Mouse (Mus musculus): Measurements from ENCODE around the gene Trim80.

Trim80 gene

DNA sequence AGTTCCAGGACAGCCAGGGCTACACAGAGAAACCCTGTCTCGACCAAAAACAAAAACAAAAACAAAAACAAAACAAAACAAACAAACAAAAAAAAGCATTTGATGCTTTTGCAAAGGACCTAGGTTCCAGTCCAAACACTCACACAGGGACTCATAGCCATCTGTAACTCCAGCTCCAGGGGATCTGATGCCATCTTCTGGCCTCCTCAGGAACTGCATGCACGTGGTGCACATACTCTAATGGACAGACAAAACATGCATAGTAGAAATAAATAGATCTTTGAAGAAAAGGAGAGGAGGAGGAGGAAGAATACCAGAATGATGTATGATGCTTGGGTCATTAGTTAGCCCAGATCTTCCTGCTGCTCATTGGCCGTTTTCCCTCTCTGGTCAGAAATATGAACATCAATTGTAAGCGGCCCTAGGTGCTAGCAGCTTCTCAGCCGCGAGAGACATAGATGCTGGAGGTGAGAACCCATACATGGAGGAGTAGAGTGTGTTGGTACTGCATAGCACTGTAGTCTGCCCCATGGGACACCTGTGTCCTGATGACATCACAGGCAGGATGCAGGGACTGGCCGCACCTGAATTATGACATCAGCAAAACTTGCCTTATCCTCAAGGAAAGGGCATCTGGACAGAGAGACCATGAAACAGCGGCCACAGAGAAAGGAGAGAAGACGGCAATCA, at the start of gene Trim80:
Gene Trim80, plus strand, starts transcription at position 640 of the 690 bp plus-strand sequence.
- DNase-seq: no peak

DNA sequence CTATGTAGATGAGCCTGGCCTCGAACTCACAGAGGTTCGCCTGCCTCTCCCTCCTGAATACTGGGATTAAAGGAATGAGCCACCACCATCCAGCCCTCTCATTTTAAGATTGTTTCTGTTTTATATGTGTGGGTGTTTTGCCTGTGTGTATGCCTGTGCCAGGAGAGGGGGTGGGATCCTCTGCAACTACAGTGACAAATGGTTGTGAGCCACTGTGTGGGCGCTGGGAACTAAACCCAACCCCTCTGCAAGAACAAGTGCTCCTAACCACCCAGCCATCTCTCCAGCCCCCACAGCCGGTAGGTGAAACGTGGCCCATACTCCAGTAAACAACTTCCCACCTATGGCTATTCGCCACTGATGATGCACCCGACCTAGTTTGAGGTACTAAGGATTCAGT, 49.0 kb upstream of the Trim80 start:
- no peak for DNase-seq

DNA sequence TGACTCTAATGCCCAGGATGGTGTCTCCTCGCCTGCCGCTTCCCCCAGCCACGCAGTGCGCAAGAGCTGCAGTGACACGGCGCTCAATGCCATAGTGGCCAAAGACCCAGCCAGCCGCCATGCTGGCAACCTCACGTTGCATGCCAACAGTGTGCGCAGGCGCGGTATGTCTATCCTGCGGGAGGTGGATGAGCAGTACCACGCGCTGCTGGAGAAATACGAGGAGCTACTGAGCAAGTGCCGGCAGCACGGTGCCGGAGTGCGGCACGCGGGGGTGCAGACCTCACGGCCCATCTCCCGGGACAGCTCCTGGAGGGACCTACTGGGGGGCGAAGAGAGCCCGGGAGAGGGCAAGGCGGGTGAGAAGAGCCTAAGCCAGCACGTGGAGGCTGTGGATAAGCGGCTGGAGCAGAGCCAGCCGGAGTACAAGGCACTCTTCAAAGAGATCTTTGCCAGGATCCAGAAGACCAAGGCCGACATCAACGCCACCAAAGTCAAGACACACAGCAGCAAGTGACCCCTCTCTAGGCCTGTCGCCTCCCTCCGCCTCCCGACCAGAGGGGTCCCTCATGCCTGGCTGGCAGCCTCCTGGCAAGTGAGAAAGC, 46.5 kb upstream of the Trim80 start:
- no peak for DNase-seq

DNA sequence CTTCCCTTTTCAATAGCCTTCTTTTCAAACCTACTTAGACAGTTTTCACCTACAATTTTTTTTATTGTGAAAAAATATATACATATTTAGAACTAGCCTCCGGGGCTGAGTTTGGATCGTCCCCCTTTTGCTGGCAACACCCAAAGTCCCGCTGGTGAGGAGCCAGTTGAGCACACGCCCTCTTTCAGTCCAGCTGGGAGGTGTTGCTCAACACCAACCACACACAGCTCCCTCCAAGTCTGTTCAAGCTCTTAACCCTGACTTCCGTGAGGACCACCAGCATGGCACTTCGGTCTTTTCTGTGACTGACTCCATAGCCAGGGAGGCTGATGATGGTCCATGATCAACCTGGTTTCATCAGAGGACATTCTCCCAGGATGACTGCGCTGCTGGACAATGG, 42.3 kb upstream of the Trim80 start:
- DNase-seq: no peak

DNA sequence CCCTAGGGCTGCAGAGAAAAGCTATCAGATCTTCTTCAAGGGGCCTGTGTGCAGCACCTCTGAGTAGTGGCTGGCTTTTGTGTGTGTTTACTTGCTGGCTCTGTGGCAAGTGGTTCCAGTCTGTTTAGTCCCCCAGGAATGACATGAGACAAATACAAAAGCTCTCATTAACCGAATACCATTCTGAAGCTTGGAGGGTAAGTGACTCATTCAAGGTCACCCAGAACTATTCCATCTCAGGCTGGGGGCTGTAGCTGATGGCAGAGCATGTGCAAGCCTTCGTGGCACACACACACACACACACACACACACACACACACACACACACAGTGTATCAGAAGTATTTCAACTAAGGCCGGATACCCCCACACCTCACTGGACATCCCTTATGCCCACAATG, 40.2 kb upstream of the Trim80 start:
- DNase-seq: no peak

DNA sequence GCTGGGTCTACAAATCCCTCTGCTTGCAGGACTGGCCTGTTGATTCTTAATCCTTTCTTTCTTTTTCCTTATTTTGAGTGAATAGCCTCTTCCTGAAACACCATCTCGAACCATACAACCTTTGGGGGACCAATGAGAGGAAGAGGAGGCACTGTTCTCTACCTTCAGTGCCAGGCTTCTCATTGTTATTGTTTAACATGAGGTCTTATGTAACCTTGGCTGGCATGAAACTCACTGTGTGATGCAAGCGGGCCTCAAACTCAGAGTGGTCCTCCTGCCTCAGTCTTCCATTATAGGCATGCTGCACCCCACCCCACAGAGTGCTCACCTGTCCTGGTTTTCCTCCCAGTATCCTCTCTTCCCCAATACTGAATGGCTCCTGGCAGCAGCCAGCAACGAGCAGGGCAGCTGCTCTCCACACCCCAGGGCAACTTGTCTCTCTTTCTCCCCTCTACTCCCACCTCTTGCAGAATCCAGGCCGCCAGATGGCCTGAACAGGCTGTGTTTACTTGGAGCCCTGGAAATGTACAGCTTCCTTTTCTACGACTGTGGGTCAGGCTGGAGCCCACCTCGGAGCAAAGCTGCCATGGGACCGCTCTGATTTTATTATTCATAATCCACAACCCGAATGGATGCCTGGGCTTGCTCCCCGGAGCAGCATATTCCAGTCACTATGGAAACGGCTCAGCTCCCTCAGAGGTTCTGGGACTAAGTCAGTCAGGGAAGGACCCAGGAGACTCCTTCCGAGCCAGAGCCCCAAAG, 39.5 kb upstream of the Trim80 start:
- no peak for DNase-seq

DNA sequence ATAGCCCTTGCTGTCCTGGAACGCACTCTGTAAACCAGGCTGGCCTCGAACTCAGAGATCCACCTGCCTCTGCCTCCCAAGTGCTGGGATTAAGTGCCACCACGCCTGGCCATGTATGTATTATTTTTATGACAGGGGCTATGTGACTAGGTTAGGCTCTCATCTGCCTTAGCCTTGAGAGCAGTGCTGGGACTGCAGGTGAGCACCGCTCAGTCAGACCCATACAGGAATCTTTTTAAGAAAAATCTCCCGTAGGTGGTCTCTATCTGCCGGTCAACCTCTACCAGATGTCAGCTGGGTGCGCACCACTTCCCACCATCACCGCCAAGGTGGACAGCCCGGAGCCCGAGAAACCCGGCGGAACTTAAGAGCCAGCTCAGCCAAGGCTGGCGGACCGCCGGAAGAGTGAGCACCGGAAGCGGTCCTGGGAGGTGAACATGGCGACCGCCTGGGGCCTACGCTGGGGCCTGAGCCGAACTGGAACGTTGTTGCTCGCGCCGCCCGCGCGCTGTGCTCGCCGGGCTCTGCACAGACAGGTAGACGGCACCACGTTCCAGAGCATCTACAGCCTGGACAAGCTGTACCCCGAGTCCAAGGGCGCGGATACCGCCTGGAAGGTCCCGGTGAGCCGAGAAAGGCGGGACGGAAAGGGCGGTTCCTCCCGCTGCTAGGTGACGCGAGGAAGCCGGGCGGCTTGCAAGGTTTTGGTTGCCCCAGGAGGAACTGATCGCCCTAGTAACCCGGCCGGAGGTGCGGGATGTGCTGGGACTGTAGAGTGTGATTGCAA, 36.8 kb upstream of the Trim80 start, which contains the start of gene Mrpl58:
Gene Mrpl58, plus strand, starts transcription at position 415 of the 787 bp plus-strand sequence.
- DNase-seq: peak; percentile 95

DNA sequence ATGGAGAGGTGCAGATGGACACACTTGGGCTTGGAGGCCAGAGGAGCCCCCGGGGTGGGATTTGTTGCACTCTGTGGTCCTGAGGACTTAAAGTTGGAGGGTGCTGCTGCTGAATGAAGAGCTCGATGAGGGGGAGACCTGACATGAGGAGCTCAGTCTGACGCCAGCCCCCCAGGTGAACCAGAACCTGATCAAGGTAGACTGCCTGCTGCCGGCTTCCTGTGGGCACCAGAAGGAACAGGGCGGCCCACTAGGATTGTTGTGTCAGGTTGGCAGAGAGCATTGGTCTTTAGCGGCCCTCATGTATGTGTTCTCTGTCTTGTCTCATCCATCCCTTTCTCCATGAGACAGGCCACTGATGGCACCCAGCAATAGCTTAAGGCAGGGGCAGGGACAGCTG, 34.6 kb upstream of the Trim80 start:
- no peak for DNase-seq

DNA sequence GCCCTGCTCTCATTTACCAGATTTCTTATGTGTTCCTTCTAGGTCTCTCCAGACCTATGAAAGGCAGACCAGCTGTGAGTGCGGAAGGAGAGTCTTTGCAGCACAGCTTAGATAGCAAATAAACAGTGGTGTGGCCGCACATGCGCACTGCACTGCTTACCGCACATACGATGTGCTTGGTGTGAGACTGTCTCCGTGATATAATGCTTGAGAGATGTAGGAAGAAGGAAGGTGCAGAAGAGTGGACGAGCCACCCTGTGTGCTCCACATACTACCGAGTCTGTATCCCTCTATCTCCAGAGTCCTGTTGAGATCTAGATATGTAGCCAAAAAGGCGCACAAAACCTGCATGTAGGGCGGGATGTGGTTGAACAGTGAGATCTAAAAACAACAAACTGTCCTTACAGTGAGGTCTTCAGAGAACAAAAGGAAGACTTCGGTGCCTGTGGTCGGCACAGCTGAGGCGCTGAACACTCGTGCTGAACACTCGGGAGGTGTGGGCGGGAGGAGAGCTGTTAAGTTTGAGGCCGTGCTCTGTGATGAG, 33.4 kb upstream of the Trim80 start:
- DNase-seq: no peak

DNA sequence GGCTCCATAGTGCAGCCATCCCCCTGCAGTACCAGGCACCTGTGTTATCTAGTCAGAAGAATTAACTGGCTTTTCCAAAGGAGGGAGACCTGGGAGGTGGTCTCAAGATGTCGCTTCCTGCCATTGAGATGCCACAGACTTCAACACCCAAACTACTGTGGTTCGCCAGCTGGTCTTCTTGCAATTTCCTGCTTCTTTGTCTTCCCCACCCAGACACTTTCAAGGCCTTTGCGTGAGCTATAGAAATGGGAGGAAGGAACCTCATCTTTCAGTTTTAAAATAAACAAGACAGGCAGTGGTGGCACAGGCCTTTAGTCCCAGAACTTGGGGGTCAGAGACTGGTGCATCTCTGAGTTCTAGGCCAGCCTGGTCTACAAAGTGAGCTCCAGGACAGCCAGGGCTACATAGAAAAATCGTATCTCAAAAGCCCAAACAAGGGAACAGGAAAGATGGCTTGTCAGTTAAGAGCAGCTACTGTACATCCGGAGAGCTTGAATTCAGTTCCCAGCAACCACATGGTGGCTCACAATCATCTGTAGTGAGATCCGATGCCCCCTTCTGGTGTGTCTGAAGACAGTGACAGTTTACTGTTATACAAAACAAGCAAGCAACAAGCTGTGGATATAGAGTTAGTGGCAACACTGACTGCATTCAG, 32.0 kb upstream of the Trim80 start:
- DNase-seq: no peak

DNA sequence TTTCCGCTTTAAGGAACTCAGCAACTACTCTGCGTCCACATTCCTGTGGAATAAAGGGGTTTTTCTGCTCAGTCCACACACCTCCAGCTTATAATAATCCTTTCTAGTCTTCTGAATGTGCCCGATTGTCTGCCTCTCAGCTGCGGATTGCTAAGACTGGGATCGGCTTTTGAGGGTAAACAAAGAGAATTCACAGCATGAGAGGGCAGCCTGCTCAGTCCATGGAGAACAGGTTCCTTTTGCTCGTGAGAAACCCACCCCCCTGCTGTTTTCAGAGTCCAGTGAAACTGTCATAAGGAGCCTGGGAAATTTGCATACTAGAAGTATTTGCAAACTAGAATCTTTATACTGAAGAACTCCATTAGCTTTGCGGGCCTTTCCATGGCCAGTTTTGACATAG, 30.8 kb upstream of the Trim80 start:
- peak; percentile 60 for DNase-seq

DNA sequence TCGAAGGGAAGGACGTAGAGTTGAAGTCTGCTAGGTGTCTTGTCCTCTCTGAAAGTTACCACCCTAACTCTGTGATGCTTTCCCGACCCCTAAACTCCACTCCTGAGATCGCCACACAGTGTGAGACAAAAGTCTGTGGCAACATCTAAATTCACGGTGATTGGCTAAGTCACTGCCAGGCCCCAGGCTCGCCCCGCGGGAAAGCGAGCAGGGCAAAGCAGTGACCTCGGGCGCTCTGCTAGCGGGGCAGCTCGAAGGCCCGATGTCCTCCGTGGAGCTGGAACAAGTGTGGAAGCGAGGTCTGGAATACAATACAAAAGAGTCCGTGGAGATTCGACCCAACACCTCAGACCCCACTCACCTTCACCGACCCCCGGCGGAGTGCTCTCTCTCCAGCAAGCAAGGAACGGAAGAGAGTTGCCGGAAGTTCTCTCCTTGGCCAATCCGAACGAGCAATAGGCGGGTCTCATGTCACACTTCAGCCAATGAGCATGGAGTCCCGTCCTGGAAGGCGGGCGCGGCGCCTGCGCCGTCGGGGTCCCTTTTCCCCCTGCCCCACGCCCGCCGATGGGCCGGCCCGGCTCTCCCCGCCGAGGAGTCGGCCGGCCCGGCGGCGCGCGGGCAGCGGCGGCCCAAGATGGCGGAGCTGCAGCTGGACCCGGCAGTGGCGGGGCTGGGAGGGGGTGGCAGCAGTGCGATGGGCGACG, 20.7 kb upstream of the Trim80 start, which contains the start of the genes Atp5h and Kctd2:
Gene Atp5h, minus strand, starts transcription at position 432 of the 707 bp plus-strand sequence.
Gene Kctd2, plus strand, starts transcription at position 598 of the 707 bp plus-strand sequence.
- peak; percentile 98 for DNase-seq

DNA sequence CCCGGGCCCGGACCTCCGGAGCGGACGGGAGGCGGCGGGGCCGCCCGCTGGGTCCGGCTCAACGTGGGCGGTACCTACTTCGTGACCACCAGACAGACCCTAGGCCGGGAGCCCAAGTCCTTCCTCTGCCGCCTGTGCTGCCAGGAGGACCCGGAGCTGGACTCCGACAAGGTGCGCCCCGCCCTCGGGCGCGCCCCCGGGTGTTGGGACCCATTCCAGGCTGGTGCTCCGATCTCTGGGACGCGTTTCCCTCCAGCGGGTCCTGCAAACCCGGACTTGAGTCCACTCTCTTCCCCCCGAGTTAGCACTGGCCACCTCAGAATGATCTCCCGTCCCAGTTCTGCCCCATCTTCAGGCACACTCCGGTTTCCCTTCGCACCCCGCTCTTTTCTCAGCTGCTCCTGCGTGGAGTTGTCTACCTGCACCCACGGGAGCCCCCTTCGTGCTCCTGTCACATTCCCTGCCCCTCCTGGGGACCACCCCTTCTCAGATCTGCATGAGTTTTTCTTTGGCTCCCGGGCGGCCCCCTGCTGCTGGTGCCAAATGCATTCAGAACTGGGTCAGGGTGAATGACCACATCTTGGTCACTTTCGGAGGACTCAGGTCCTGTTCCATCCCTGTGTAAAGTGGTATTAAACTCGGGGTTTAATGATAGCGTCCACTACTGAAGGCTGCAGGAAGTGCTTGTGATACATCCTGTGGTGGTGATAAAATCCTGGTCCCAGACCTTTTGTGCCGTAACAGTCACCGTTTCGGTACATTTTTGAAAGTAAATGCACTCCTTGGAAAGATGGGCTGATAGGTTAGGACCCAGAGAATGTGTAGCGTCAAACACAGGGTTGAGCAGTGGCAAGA, 19.8 kb upstream of the Trim80 start:
- peak; percentile 70 for DNase-seq

DNA sequence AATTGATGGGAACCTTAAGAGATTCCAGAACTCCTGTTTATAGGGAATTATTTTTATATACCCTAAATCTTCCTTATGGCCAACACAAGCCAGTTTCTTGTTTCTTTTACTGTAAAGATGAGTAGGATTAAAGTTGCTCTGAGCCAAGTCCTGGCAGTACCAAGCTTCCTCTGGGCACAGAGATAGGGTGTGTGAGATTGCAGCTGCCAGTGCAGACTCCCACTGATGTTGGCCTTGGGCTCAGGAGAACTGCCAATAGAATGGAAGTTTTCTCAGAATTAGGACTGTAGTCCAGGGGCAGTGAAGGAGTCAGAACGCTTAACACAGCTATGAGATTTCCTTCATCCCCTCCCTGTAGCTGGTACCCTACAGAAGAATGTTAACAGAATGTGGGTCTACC, 19.0 kb upstream of the Trim80 start:
- DNase-seq: no peak

DNA sequence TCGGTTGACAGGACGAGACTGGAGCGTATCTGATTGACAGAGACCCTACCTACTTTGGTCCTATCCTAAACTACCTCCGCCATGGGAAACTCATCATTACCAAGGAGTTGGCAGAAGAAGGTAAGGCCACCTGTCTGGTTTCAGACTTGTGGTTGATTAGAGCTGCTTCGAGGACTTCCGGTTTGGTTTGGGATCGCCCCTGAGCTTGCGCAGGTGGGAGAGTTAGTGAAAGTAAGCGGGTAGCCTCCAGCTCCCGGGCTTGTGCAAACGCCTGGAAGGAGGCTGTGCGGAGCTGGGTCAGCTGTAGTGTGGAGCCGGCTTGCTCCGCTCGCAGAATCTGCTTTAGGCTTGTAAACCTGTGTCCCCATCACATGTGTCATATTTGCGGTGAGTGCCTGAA, 18.4 kb upstream of the Trim80 start:
- no peak for DNase-seq

DNA sequence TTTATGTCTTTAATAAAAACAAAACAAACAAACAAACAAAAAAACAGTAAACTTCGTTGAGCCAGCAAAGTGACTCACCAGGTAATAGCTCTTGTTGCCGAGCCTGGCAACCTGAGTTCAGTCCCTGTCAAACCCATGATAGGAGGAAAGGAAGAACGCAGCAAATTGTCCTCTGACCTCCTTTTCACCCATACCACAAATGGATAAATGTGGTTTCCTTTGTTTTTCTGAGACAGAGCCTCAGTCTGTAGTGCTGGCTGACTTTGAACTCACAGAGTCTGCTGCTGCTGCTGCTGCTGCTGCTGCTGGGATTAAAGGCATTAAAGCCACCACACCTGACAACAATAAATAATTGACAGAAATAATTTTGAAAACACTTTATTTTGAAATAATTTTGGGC, 17.3 kb upstream of the Trim80 start:
- no peak for DNase-seq

DNA sequence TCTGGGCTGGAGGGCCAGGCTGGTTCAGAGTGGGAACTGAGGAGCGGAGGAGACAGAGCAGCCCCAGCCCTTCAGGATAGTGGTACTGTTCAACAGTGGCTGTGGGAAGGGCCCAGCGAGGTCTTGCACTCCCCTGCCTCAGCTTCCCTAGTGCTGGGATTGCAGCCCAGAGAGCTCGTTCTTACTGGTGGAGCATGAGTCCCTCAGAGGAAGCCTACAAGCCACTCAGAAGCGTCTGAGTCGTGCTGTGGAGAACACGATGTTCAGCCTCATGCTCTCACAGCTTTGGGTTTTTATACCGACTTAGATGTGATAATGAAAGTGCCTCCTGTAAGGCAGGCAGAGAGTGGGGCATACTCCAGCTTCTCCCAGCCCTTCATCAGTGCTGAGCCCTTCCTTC, 15.7 kb upstream of the Trim80 start:
- DNase-seq: no peak

DNA sequence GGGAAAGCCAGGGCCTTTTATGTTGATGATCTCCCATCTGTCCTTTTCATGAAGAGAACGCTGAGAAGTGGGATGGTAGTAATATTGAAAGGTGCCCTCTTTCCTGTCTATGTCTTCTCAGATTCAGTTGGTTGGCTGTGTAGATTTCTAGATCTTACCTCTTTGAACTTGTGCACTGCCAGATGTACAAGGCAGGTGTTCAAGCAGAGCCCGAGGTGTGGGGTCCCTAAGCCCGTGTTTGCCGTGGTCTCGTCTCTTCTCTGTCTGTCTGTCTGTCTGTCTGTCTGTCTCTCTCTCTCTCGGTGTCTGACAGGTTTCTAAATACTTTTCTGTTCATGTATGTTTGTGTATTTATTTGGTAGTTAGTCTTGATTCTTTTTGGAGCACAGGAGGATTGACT, 14.7 kb upstream of the Trim80 start:
- no peak for DNase-seq

DNA sequence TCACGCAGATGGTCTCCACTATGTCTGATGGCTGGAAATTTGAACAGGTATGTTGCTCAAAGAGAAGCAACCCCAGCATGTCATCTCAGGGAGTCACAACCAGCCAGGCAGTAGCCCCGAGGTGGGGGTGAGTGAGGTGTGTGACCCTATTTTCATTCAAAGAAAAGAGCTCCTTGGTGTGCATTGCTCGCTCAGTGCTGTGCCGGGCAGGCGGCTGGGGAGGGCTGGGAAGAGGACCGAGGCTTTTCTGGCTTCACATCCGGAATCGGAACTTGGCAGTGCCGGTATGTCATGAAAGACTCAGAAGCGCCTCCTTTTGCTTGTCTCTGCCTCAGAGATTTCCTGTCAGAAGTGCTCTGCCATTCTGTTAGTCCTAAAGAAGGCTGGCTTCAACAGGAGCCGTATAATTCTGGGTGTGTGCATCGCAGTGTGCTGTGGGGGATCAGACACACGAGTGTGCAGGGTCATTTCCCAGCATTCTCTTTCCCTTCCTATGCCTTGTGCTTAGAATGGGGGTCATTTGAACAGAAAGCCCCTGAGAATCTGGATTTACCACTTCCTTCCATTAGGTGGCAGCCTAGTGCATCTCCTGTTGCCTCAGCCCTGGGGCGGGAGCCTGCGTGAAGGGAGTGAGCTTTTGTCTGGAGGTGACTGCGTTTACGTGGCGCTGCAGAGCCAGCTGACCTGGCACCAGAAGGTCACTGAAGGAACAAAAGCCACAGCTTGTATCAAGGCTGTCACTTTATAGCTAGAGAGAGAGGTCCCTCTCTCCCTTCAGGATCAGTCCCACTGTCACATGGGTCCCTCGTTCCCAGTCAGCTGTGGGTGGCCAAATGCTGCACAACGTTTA, 12.6 kb upstream of the Trim80 start:
- peak; percentile 93 for DNase-seq

DNA sequence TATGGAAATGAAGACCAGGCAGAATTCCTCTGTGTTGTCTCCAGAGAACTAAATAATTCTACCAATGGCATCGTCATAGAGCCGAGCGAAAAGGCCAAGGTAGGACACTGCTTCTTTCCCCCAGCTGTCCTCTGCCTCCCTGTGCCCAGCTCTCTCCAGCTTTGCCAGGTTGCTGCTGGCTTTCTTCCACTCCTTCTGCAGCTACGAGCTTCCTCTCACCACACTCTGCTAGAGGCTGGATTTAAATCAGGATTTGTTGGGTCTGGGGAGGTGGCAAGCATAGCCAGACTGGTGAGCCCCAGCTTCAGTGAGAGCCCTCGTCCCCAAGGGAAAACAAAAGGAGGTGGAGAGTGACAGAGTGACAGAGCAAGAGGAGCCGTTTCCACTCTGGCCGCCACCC, 11.0 kb upstream of the Trim80 start:
- no peak for DNase-seq
